Mouse (Mus musculus) ES-Bruce4 (cell line): ENCODE measurements around the gene Ldlrap1.

Source experiments
- CTCF ChIP-seq: IDR thresholded peaks from one replicate; pipeline ENCODE4 v1.8.1; 2011; ENCODE audit warnings: low read depth, low read length
- EP300 ChIP-seq: IDR thresholded peaks from 2 replicates; pipeline ENCODE4 v1.6.1; 2011; ENCODE audit warnings: low read depth, low read length; ENCODE audit not compliant: insufficient read depth
- POLR2A ChIP-seq: IDR thresholded peaks from one replicate; pipeline ENCODE4 v1.8.1; 2011; ENCODE audit warnings: low read length; ENCODE audit not compliant: insufficient read depth

GRCm38 (mm10) chr4:134720371-134720770, 47.5 kb downstream of the Ldlrap1 start:
- TF ChIP-seq CTCF (no peak), EP300 (no peak), POLR2A (no peak)
